Mouse (Mus musculus): Measurements from ENCODE around the gene Tppp. TPM values are rescaled to one million over a fixed set of nuclear protein-coding genes. Genes with fewer than 3 reads are reported as not detected.

The Tppp gene
- 3.9 and 5.1 TPM in 2 replicates for polyA plus RNA-seq (2015; fragmentation: Nextera tagmentation; extraction: Ambion mirVana)

GRCm38 (mm10) chr13:74008948-74009718 is at the start of gene Tppp:
TSS of gene Tppp (plus strand) at chr13:74009407.
- Histone ChIP-seq H3K4me1 (ENCODE audit: insufficient read depth, low read depth, low read length) (peaks cover 10% of the 10 kb centered on the region; the same call in 1 of the 2 replicates), H3K36me3 (ENCODE audit: insufficient read depth, low read length) (no peaks in the 10 kb centered on the region), H3K9ac (replicated peaks; ENCODE audit: low read depth) (peak within 1 kb of the TSS; percentile 29; the same call in 1 of the 2 replicates), H3K9me3 (ENCODE audit: low read length) (no peaks in the 10 kb centered on the region), H3K4me3 (ENCODE audit: low read depth, low read length) (peak within 1 kb of the TSS; percentile 58), H3K4me2 (replicated peaks; ENCODE audit: low read depth, low read length) (peak within 1 kb of the TSS; percentile 96), H3K27me3 (replicated peaks; ENCODE audit: insufficient read depth, low read length) (peaks cover 21% of the 10 kb centered on the region; the same call in 1 of the 2 replicates), H3K27ac (ENCODE audit: low read length) (no peak within 1 kb of the TSS)
- ATAC-seq = peak; percentile 99
- TF ChIP-seq EP300 (IDR thresholded peaks at IDR 0.05) = no peak
- peak; percentile 17; the same call in 1 of the 2 replicates for TF ChIP-seq CTCF (IDR thresholded peaks at IDR 0.05)
- DNase-seq (ENCODE audit: low spot score) = peak; percentile 95
- under 1% methylated on average over 49 of the region's 56 CpGs for WGBS

DNA sequence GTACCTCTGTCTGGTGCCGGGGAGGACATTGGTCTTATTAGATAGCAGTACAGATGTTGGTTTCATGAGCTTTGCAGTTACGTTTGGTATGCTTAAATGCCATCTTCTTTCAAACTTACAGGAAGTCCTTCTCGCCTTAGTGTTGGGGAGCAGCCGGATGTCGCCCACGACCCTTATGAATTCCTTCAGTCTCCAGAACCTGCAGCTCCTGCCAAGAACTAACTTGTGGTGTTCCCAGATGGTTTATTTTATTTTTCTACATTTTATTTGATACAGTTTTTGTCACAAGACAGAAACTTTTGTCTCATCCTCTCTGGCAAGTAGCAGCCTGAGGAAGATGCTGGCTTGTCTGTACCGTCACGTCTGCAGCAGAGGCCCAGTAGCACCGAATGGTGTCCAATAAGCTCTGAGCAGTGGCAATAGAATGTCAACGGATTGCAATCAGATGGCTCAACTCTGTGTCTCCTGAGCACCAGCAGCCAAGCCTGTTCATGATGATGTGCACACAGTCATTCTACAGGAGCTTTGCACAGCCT is 49.0 kb upstream of the Tppp start:
- ATAC-seq (no peak), DNase-seq (ENCODE audit: low spot score) (no peak)
- WGBS = 79% methylated on average over 10 of the region's 10 CpGs
- Histone ChIP-seq H3K4me2 (replicated peaks; ENCODE audit: low read depth, low read length) (no peak overlapping the region), H3K36me3 (ENCODE audit: insufficient read depth, low read length) (peaks cover 47% of the 10 kb centered on the region), H3K27ac (ENCODE audit: low read length) (no peak overlapping the region), H3K27me3 (replicated peaks; ENCODE audit: insufficient read depth, low read length) (no peaks in the 10 kb centered on the region), H3K9ac (replicated peaks; ENCODE audit: low read depth) (no peak overlapping the region), H3K4me3 (ENCODE audit: low read depth, low read length) (no peak overlapping the region), H3K9me3 (ENCODE audit: low read length) (no peaks in the 10 kb centered on the region), H3K4me1 (ENCODE audit: insufficient read depth, low read depth, low read length) (no peaks in the 10 kb centered on the region)
- no peak for TF ChIP-seq EP300 (IDR thresholded peaks at IDR 0.05)
- TF ChIP-seq CTCF (IDR thresholded peaks at IDR 0.05) = no peak

DNA sequence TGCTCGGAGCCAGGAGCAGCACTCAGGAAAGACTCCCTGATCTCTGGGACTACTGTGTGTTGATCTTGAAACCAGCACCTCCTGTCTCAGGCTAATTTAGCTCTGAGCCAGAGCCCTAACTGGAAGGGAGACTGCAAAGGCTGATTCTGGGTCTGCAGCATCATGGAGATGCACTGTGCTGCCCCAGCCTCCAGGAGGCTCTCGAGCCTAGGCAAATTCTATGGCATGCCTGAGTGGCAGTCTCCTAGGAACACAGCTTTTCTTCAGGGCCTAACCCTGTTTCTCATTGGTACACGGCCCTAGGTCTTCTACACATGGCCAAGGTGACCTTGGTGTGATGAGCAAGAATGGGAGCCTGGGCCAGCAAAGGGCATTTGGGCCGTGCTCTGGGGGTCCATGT is 48.0 kb upstream of the Tppp start:
- ATAC-seq (peak; percentile 35; the same call in 1 of the 2 replicates), DNase-seq (ENCODE audit: low spot score) (no peak)
- no peak overlapping the region for H3K9ac ChIP-seq (replicated peaks; ENCODE audit: low read depth)
- H3K36me3 ChIP-seq (ENCODE audit: insufficient read depth, low read length) = peaks cover 41% of the 10 kb centered on the region
- H3K27me3 ChIP-seq (replicated peaks; ENCODE audit: insufficient read depth, low read length) = no peaks in the 10 kb centered on the region
- H3K9me3 ChIP-seq (ENCODE audit: low read length) = no peaks in the 10 kb centered on the region
- H3K4me2 ChIP-seq (replicated peaks; ENCODE audit: low read depth, low read length) = no peak overlapping the region
- no peak overlapping the region for H3K27ac ChIP-seq (ENCODE audit: low read length)
- H3K4me1 ChIP-seq (ENCODE audit: insufficient read depth, low read depth, low read length) = no peaks in the 10 kb centered on the region
- 75% methylated on average over 4 of the region's 4 CpGs for WGBS
- H3K4me3 ChIP-seq (ENCODE audit: low read depth, low read length) = no peak overlapping the region
- TF ChIP-seq CTCF (IDR thresholded peaks at IDR 0.05) (peak; percentile 58), EP300 (IDR thresholded peaks at IDR 0.05) (no peak)

DNA sequence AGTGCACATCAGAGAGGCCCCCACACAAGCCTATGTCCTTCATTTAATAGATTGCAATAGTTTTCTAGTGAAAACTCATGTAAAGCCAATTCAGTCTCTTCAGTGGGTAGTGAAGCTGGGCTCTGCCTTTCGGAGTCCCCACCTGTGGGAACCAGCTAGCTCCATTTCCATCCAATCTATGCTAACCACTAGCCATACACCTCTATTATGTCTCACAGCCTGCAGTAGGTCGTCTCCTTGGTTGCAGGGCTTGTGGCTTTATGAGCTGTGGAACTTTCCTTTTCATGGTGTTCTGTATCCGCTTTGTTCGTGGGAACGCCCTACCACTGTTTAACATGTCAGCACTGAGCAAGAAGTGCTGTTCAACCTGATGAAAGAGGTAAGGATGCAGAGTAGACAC is 45.7 kb upstream of the Tppp start, which contains the start of gene Zdhhc11:
Gene Zdhhc11, plus strand, starts transcription at position 301 of the 400 bp plus-strand sequence.
- 87% methylated on average over 5 of the region's 5 CpGs for WGBS
- Histone ChIP-seq H3K4me2 (replicated peaks; ENCODE audit: low read depth, low read length) (no peak within 1 kb of the TSS), H3K4me1 (ENCODE audit: insufficient read depth, low read depth, low read length) (no peaks in the 10 kb centered on the region), H3K4me3 (ENCODE audit: low read depth, low read length) (no peak within 1 kb of the TSS), H3K9ac (replicated peaks; ENCODE audit: low read depth) (no peak within 1 kb of the TSS), H3K27ac (ENCODE audit: low read length) (no peak within 1 kb of the TSS), H3K9me3 (ENCODE audit: low read length) (no peaks in the 10 kb centered on the region), H3K36me3 (ENCODE audit: insufficient read depth, low read length) (peaks cover 25% of the 10 kb centered on the region), H3K27me3 (replicated peaks; ENCODE audit: insufficient read depth, low read length) (no peaks in the 10 kb centered on the region)
- no peak for TF ChIP-seq EP300 (IDR thresholded peaks at IDR 0.05)
- TF ChIP-seq CTCF (IDR thresholded peaks at IDR 0.05) = no peak
- ATAC-seq (no peak), DNase-seq (ENCODE audit: low spot score) (no peak)

DNA sequence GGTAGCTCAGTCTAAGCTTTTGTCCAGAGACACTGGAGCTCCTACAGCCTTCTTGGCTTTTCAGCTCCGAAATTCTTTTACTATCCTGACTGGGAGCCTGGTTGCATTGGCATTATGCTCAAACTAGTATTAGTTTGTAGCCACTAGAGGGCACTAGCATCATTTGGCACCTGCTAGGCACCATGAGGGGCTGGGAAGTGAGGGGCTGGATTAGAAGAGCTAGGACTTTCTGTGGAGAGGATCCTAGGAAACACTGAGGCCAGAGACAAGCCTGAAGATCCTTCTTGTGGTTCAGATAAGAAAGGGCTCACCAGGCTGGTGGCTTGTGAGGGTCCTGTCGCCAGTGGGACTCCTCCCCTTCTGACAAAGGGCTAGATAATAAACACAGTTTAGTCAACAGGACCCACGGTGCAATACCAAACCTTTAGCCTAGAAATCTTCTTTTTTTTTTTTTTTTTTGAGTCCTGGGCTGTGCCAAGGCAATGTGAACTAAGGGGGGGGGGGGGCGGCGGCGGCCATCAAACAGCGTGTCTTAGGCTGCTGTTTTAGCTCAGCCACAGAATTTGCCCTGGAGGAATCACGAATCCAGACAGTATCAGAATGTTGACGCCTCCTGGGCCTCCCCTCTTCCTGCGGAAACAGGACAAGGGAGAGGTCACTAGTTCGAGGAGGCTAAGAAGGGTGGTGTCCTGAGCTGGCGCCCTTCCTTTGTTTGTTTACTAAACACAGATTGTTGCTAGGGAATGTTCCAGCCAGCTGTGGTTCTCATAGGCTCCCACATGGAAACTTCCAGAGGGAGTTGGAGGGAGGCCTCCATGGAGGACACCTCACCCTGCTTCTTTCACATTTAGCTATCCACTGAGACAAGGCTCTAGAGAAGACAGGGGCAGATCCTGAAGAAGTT is 38.4 kb upstream of the Tppp start:
- peak; percentile 97 for TF ChIP-seq EP300 (IDR thresholded peaks at IDR 0.05)
- peak; percentile 89 for TF ChIP-seq CTCF (IDR thresholded peaks at IDR 0.05)
- Histone ChIP-seq H3K27ac (ENCODE audit: low read length) (peak overlapping the region; percentile 77), H3K4me2 (replicated peaks; ENCODE audit: low read depth, low read length) (peak overlapping the region; percentile 38), H3K4me1 (ENCODE audit: insufficient read depth, low read depth, low read length) (no peaks in the 10 kb centered on the region), H3K4me3 (ENCODE audit: low read depth, low read length) (no peak overlapping the region), H3K9me3 (ENCODE audit: low read length) (no peaks in the 10 kb centered on the region), H3K27me3 (replicated peaks; ENCODE audit: insufficient read depth, low read length) (no peaks in the 10 kb centered on the region), H3K36me3 (ENCODE audit: insufficient read depth, low read length) (no peaks in the 10 kb centered on the region), H3K9ac (replicated peaks; ENCODE audit: low read depth) (no peak overlapping the region)
- DNase-seq (ENCODE audit: low spot score) (peak; percentile 96), ATAC-seq (peak; percentile 97)
- WGBS = 16% methylated on average over 12 of the region's 12 CpGs

DNA sequence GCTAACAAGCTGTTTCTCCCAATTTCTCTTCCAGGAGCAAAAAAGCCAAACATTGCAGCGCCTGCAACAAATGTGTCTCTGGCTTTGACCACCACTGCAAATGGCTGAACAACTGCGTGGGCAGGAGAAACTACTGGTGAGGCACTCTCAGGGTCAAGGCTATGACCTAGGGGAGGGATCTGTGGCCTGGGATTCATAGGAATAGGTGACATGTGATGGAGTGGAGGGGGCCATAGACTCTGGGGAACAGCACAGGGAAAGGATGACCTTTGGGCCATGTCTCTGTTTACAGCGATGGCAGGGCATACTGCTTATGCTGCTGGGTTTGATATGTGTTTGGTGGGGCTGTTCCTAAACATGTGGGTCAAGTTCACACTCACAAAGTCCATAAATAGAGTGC is 34.7 kb upstream of the Tppp start:
- Histone ChIP-seq H3K4me1 (ENCODE audit: insufficient read depth, low read depth, low read length) (no peaks in the 10 kb centered on the region), H3K27ac (ENCODE audit: low read length) (no peak overlapping the region), H3K36me3 (ENCODE audit: insufficient read depth, low read length) (no peaks in the 10 kb centered on the region), H3K27me3 (replicated peaks; ENCODE audit: insufficient read depth, low read length) (no peaks in the 10 kb centered on the region), H3K9ac (replicated peaks; ENCODE audit: low read depth) (no peak overlapping the region), H3K4me3 (ENCODE audit: low read depth, low read length) (no peak overlapping the region), H3K4me2 (replicated peaks; ENCODE audit: low read depth, low read length) (no peak overlapping the region), H3K9me3 (ENCODE audit: low read length) (no peaks in the 10 kb centered on the region)
- 0 out of 2 replicates have a peak, but pooled peaks have one; percentile 4 for ATAC-seq
- DNase-seq (ENCODE audit: low spot score) = peak; percentile 37
- TF ChIP-seq CTCF (IDR thresholded peaks at IDR 0.05) = no peak
- TF ChIP-seq EP300 (IDR thresholded peaks at IDR 0.05) = no peak
- 80% methylated on average over 3 of the region's 3 CpGs for WGBS
